Mouse (Mus musculus) heart, embryonic 12.5 days (tissue): ENCODE results near the gene Cers2. TPM values are rescaled to one million over a fixed set of nuclear protein-coding genes. Genes with fewer than 3 reads are reported as not detected.

ENCODE experiments used
- ATAC-seq: fragments of 200-750 bp; cut with Nextera tagmentation; 2 replicates; pipeline ENCODE4 v1.8.0; 2017; ENCODE audit warnings: moderate TSS enrichment, moderate library complexity; ENCODE audit not compliant: insufficient number of reproducible peaks, low FRiP score
- H3K27ac ChIP-seq: fragments of 300-500 bp; sonication (generic); 2 replicates; pipeline ENCODE4 v1.5.1; 2016; ENCODE audit warnings: mild to moderate bottlenecking, moderate library complexity; ENCODE audit not compliant: poor library complexity, severe bottlenecking
- H3K27me3 ChIP-seq: fragments of 300-500 bp; sonication (generic); replicated peaks from 2 replicates; pipeline ENCODE4 v1.6.1; 2016; ENCODE audit warnings: mild to moderate bottlenecking, moderate library complexity
- H3K36me3 ChIP-seq: fragments of 300-500 bp; sonication (generic); 2 replicates; pipeline ENCODE4 v1.6.1; 2016; ENCODE audit warnings: mild to moderate bottlenecking, moderate library complexity
- H3K4me1 ChIP-seq: fragments of 300-500 bp; sonication (generic); replicated peaks from 2 replicates; pipeline ENCODE4 v1.6.1; 2016; ENCODE audit warnings: mild to moderate bottlenecking
- H3K4me2 ChIP-seq: fragments of 300-500 bp; sonication (generic); 2 replicates; pipeline ENCODE4 v1.6.1; 2016; ENCODE audit warnings: mild to moderate bottlenecking, moderate library complexity
- H3K4me3 ChIP-seq: fragments of 300-500 bp; sonication (generic); 2 replicates; pipeline ENCODE4 v1.5.1; 2016; ENCODE audit warnings: mild to moderate bottlenecking
- H3K9ac ChIP-seq: fragments of 300-500 bp; sonication (generic); 2 replicates; pipeline ENCODE4 v1.6.1; 2016; ENCODE audit warnings: mild to moderate bottlenecking, moderate library complexity
- H3K9me3 ChIP-seq: fragments of 300-500 bp; sonication (generic); replicated peaks from 2 replicates; pipeline ENCODE4 v1.6.1; 2016; ENCODE audit warnings: mild to moderate bottlenecking, moderate library complexity
- WGBS: fragments of 180-500 bp; shearing (Covaris S2); methylation state at CpG from one replicate; pipeline ENCODE4 v1.1.7; 2016; 5-methylcytosine and 5-hydroxymethylcytosine counted together
- polyA plus RNA-seq: library from polyadenylated mRNA; unstranded; fragments of >200 nt; fragmentation: Nextera tagmentation; extraction: Ambion mirVana; gene quantifications from 2 replicates; pipeline ENCODE4 v1.2.1, GENCODE M21; 2016

Cers2 gene
- polyA plus RNA-seq, 1 experiment from 2014 or later: 137 TPM

DNA sequence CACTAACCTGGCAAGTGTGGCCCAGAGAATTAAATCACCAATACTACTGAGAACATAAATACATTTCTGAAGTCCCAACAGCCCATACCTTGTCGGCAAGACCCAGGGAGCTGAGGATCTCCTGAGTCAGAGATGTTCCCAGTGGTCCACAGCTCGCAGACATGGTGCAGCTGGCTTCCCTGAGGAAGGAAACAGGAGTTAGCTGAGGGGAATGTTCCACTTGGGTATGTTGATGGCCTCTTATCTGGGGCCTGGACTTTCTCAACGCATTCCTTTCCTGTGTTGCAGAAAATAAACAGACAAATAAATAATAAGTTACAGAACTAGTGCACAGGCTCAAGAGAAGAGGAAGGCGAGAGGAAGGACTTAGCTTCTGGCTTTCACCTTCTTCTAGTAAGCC lies 8.3 kb upstream of the Cers2 start:
- H3K27ac ChIP-seq: no peak overlapping the region
- no peaks in the 10 kb centered on the region for H3K9me3 ChIP-seq
- peaks cover 10% of the 10 kb centered on the region for H3K4me1 ChIP-seq
- no peak overlapping the region for H3K4me2 ChIP-seq
- H3K36me3 ChIP-seq: no peaks in the 10 kb centered on the region
- no peak overlapping the region for H3K4me3 ChIP-seq
- no peaks in the 10 kb centered on the region for H3K27me3 ChIP-seq
- no peak for ATAC-seq
- no peak overlapping the region for H3K9ac ChIP-seq
- 30% methylated on average over 4 of the region's 4 CpGs for WGBS

GRCm38 (mm10) chr3:95307100-95307499 lies 7.5 kb upstream of the Cers2 start, which contains the start of gene Anxa9:
Gene Anxa9, minus strand, starts transcription at chr3:95307176.
- ATAC-seq: peak; percentile 41; the same call in 1 of the 2 replicates
- Histone ChIP-seq H3K4me1 (peaks cover 10% of the 10 kb centered on the region), H3K27ac (no peak within 1 kb of the TSS), H3K9me3 (no peaks in the 10 kb centered on the region), H3K27me3 (no peaks in the 10 kb centered on the region), H3K4me2 (no peak within 1 kb of the TSS), H3K4me3 (no peak within 1 kb of the TSS), H3K36me3 (no peaks in the 10 kb centered on the region), H3K9ac (no peak within 1 kb of the TSS)
- 51% methylated on average over 7 of the region's 7 CpGs for WGBS

GRCm38 (mm10) chr3:95310496-95310895 lies 4.1 kb upstream of the Cers2 start:
- 54% methylated on average over 3 of the region's 3 CpGs for WGBS
- H3K4me3 ChIP-seq: no peak overlapping the region
- no peak overlapping the region for H3K4me2 ChIP-seq
- H3K36me3 ChIP-seq: no peaks in the 10 kb centered on the region
- no peak for ATAC-seq
- H3K4me1 ChIP-seq: peaks cover 19% of the 10 kb centered on the region
- no peak overlapping the region for H3K9ac ChIP-seq
- H3K27ac ChIP-seq: no peak overlapping the region
- H3K27me3 ChIP-seq: no peaks in the 10 kb centered on the region
- H3K9me3 ChIP-seq: no peaks in the 10 kb centered on the region

DNA sequence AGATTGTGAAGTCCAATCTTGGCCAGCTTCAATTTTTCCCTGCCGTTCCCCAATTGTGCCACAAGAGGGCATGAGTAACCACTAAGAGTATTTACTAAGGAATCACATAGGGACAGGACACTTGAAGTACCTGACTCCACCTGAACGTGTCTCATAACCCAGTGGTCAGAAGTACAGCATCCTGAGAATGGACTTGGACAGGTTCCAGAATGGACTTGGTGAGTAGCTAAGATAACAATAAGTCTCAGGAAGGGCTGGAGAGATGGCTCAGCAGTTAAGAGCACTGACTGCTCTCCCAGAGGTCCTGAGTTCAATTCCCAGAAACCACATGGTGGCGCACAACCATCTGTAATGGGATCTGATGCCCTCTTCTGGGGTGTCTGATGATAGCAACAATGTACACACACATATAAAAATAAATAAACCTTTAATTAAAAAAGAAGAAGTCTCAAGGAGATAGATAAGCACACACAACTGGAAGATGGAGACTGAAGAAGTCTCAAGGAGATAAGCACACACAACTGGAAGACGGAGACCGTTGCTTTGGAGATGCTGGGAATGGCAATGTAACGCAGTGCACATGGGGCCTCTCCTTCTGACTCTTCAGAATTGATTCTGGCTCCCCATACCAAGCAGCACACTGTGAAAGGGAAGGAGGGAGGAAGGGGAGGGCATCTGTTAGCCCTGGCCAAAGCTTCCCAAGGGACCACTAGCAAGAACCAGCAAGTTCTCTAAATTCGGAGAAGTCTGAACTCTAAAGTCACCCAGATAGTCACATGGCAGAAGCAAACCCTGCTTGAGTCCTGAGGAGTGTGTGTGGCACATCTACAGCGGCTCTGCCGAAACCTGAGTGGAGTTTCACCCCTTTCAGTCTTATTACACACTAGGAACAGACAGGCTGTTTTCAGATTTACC lies 3.4 kb upstream of the Cers2 start:
- ATAC-seq: no peak
- no peak overlapping the region for H3K4me2 ChIP-seq
- no peaks in the 10 kb centered on the region for H3K27me3 ChIP-seq
- no peaks in the 10 kb centered on the region for H3K9me3 ChIP-seq
- H3K4me3 ChIP-seq: no peak overlapping the region
- 62% methylated on average over 9 of the region's 9 CpGs for WGBS
- no peak overlapping the region for H3K9ac ChIP-seq
- H3K4me1 ChIP-seq: peaks cover 21% of the 10 kb centered on the region
- H3K36me3 ChIP-seq: no peaks in the 10 kb centered on the region
- H3K27ac ChIP-seq: no peak overlapping the region

DNA sequence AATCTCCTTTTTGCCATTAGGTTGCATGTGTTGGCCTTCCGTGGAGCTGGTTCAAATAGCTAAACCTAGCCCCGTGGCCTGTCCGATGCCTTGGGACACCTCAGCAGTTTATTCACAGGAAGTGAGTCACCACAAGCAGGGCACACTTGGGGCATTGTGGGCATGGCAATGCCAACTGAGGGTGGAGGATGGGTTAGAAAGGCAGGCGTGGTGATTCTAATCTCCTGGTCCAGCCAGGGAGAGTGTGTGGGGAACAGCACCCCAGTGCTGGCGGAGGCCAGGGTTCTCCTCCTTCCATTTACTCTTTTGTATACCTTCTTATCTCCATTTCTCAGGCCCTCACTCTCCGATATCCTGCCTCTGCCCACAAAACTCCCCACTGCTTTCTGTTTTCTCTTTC lies 2.0 kb upstream of the Cers2 start:
- Histone ChIP-seq H3K27ac (no peak overlapping the region), H3K36me3 (no peaks in the 10 kb centered on the region), H3K4me1 (peaks cover 25% of the 10 kb centered on the region), H3K9ac (no peak overlapping the region), H3K27me3 (no peaks in the 10 kb centered on the region), H3K4me3 (no peak overlapping the region), H3K4me2 (no peak overlapping the region), H3K9me3 (no peaks in the 10 kb centered on the region)
- ATAC-seq: no peak
- WGBS: 39% methylated on average over 6 of the region's 6 CpGs

GRCm38 (mm10) chr3:95313476-95313875 lies 1.1 kb upstream of the Cers2 start:
- 30% methylated on average over 7 of the region's 7 CpGs for WGBS
- H3K9me3 ChIP-seq: no peaks in the 10 kb centered on the region
- no peaks in the 10 kb centered on the region for H3K27me3 ChIP-seq
- peaks cover 33% of the 10 kb centered on the region for H3K4me1 ChIP-seq
- H3K36me3 ChIP-seq: no peaks in the 10 kb centered on the region
- no peak overlapping the region for H3K4me2 ChIP-seq
- H3K27ac ChIP-seq: no peak overlapping the region
- no peak overlapping the region for H3K9ac ChIP-seq
- no peak for ATAC-seq
- no peak overlapping the region for H3K4me3 ChIP-seq

GRCm38 (mm10) chr3:95314075-95314474 lies 516 bp upstream of the Cers2 start:
- H3K36me3 ChIP-seq: no peaks in the 10 kb centered on the region
- 57% methylated on average over 6 of the region's 6 CpGs for WGBS
- peak overlapping the region; percentile 99; the same call in 1 of the 2 replicates for H3K9ac ChIP-seq
- peak overlapping the region; percentile 92 for H3K4me3 ChIP-seq
- H3K27me3 ChIP-seq: no peaks in the 10 kb centered on the region
- peaks cover 39% of the 10 kb centered on the region for H3K4me1 ChIP-seq
- no peak for ATAC-seq
- no peaks in the 10 kb centered on the region for H3K9me3 ChIP-seq
- H3K27ac ChIP-seq: 0 out of 2 replicates have a peak overlapping the region, but pooled peaks have one; percentile 97
- peak overlapping the region; percentile 82 for H3K4me2 ChIP-seq

DNA sequence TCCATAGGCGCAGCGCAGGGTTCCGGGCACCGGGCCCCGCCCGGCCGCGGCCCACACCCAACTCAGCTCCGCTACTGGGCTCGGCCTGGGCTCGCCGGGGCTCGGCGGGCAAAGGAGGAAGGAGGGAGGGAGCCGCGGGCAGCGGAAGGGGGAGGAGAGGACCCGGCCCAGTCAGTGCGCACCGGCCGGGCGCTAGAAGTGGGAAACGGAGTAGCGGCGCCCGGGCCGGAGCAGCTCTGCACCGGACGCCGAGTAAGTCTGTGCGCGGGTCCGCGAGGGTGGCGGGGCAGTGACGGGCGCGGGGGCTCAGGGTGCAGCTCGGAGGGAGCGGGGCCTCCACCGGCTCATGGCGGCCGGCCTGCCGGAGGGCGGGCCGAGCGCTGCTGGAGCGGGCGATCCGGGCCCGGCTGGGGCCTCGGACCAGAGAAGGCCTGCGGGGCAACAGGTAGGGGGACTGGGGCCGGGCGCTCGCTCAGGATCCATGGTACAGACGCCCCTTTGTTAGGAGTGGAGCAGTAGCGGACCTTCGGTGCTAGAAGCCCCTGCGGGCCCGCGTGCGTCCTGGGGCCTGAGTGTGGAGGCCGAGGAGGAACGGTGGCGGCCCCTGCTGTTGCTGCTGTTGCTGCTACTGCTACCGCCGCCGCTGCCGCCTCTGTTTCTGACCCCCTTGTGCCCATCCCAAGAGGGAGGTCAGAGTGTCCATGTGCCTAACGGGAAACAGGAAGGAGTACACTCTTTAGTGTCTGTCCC lies 678 bp downstream of the Cers2 start:
- peak overlapping the region; percentile 99 for H3K9ac ChIP-seq
- peak overlapping the region; percentile 82 for H3K4me2 ChIP-seq
- H3K27ac ChIP-seq: peak overlapping the region; percentile 97
- peak overlapping the region; percentile 92 for H3K4me3 ChIP-seq
- H3K36me3 ChIP-seq: peaks cover 6% of the 10 kb centered on the region
- under 1% methylated on average over 69 of the region's 71 CpGs for WGBS
- H3K27me3 ChIP-seq: no peaks in the 10 kb centered on the region
- no peaks in the 10 kb centered on the region for H3K9me3 ChIP-seq
- ATAC-seq: peak; percentile 94
- peaks cover 47% of the 10 kb centered on the region for H3K4me1 ChIP-seq

- 6% methylated on average over 9 of the region's 9 CpGs for WGBS
These were observed 1.4 kb downstream of the Cers2 start for GRCm38 (mm10) chr3:95315844-95316550.

DNA sequence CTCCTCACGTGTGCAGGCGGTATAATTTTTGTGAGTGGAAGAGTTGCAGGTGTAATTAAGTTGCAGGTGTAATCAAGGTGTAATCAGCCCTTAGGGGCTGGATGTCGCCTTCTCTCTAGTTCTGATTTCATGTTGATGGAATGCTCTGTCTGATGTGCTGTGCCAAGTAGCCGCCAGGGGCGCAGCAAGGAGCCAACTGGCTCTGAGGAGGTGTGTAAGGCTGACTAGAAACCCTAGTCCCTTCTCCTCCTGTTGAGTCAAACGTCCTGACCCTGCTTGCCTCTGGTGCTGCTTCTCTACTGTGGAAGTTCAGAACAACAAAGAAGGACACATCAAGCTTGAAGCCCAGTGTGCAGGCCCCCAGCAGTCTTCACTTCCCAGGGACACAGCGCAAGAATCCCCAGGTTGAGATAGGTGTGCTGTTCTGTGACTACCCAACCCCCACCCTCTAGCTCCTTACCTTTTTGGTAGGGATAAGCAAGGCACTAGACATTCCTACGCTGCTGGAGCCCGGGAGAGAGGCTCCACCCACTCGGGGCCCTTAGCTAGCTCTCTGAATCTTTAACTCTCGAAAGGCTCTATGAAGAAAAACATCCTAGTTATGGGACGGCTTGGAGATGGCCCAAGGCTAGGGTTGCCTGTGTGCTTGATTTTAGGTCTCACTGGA lies 3.0 kb downstream of the Cers2 start:
- no peak for ATAC-seq
- WGBS: 17% methylated on average over 12 of the region's 12 CpGs
- Histone ChIP-seq H3K36me3 (peaks cover 29% of the 10 kb centered on the region), H3K27me3 (no peaks in the 10 kb centered on the region), H3K9me3 (no peaks in the 10 kb centered on the region), H3K9ac (peak overlapping the region; percentile 50), H3K4me3 (peak overlapping the region; percentile 10; the same call in 1 of the 2 replicates), H3K4me1 (peaks cover 46% of the 10 kb centered on the region), H3K27ac (peak overlapping the region; percentile 81), H3K4me2 (peak overlapping the region; percentile 82)

More at GRCm38 (mm10) chr3:95315844-95316550, 1.4 kb downstream of the Cers2 start:
- Histone ChIP-seq H3K27me3 (no peaks in the 10 kb centered on the region), H3K36me3 (peaks cover 13% of the 10 kb centered on the region), H3K4me1 (peaks cover 47% of the 10 kb centered on the region), H3K9ac (peak overlapping the region; percentile 99), H3K4me3 (peak overlapping the region; percentile 92), H3K4me2 (peak overlapping the region; percentile 82), H3K27ac (peak overlapping the region; percentile 97), H3K9me3 (no peaks in the 10 kb centered on the region)
- ATAC-seq: no peak
